Mouse (Mus musculus) cerebellum, postnatal 10 days (tissue): ENCODE results near the gene Smad1.

Experiments
- DNase-seq, 2 experiments: peaks; one replicate each; pipeline ENCODE4 v3.0.0; 2021; ENCODE audit warnings: mixed read lengths in 2 of 2

Gene Smad1

GRCm38 (mm10) chr8:79382857-79383262, 16.5 kb downstream of the Smad1 start:
- peak; percentile 29 to 38 for DNase-seq

- no peak for DNase-seq
Observed at GRCm38 (mm10) chr8:79381771-79382170, 17.5 kb downstream of the Smad1 start.

- no peak for DNase-seq
Observed at GRCm38 (mm10) chr8:79380386-79380785, 18.9 kb downstream of the Smad1 start.

GRCm38 (mm10) chr8:79379971-79380370, 19.3 kb downstream of the Smad1 start:
- DNase-seq = no peak

GRCm38 (mm10) chr8:79376648-79377047, 22.7 kb downstream of the Smad1 start:
- DNase-seq = no peak

- DNase-seq = peak; percentile 60 to 71
Observed at GRCm38 (mm10) chr8:79375775-79376123, 23.6 kb downstream of the Smad1 start.

- no peak for DNase-seq
Observed at GRCm38 (mm10) chr8:79375074-79375774, 24.1 kb downstream of the Smad1 start.

GRCm38 (mm10) chr8:79374410-79374809, 24.9 kb downstream of the Smad1 start:
- peak; percentile 81 to 85 for DNase-seq

GRCm38 (mm10) chr8:79373563-79373962, 25.8 kb downstream of the Smad1 start:
- peak; percentile 56 to 60 for DNase-seq

GRCm38 (mm10) chr8:79372960-79373359, 26.4 kb downstream of the Smad1 start:
- DNase-seq = peak in 1 of 2 experiments; percentile 33

- peak in 1 of 2 experiments; percentile 39 for DNase-seq
Observed at GRCm38 (mm10) chr8:79372521-79372920, 26.8 kb downstream of the Smad1 start.

GRCm38 (mm10) chr8:79372084-79372483, 27.2 kb downstream of the Smad1 start:
- peak; percentile 63 to 66 for DNase-seq

GRCm38 (mm10) chr8:79370646-79371290, 28.6 kb downstream of the Smad1 start:
- no peak for DNase-seq

- no peak for DNase-seq
Observed at GRCm38 (mm10) chr8:79369163-79369562, 30.2 kb downstream of the Smad1 start.

GRCm38 (mm10) chr8:79367959-79368358, 31.4 kb downstream of the Smad1 start:
- DNase-seq = no peak

GRCm38 (mm10) chr8:79367350-79367749, 32.0 kb downstream of the Smad1 start:
- no peak for DNase-seq

- DNase-seq = peak; percentile 38 to 54
Observed at GRCm38 (mm10) chr8:79366227-79366626, 33.1 kb downstream of the Smad1 start.

- DNase-seq = peak in 1 of 2 experiments; percentile 42
Observed at GRCm38 (mm10) chr8:79365707-79366106, 33.6 kb downstream of the Smad1 start.

- peak; percentile 36 to 54 for DNase-seq
Observed at GRCm38 (mm10) chr8:79364806-79365205, 34.5 kb downstream of the Smad1 start.

- DNase-seq = no peak
Observed at GRCm38 (mm10) chr8:79362430-79362829, 36.9 kb downstream of the Smad1 start.

GRCm38 (mm10) chr8:79360774-79361527, 38.4 kb downstream of the Smad1 start:
- no peak for DNase-seq

- peak; percentile 46 to 57 for DNase-seq
Observed at GRCm38 (mm10) chr8:79360302-79360701, 39.0 kb downstream of the Smad1 start.

- no peak for DNase-seq
Observed at GRCm38 (mm10) chr8:79355721-79356434, 43.4 kb downstream of the Smad1 start.
